In genomic region chr19:29251958-29252801, GRCm38 (mm10) we compare ENCODE assay signal across 7 mouse cellular contexts. TPM values are rescaled to one million over a fixed set of nuclear protein-coding genes. Genes with fewer than 3 reads are reported as not detected.
A peak's percentile ranks its signal among the peaks of the same experiment; 100 is the strongest.
DNase-seq lines count a peak whose midpoint lies in the region; ATAC-seq and TF ChIP-seq lines count a peak whose summit lies in the region.

No protein-coding gene starts in this region.

- H3K9ac ChIP-seq in forebrain, embryonic 15.5 days (replicated peaks), result peak overlapping the region; percentile 97
- H3K9ac ChIP-seq in lung, embryonic 16.5 days (ENCODE audit: low read length), result peak overlapping the region; percentile 98

- no peaks in the 10 kb centered on the region; the same call in 1 of the 2 replicates for H3K4me1 ChIP-seq in bone marrow, adult 2 months (ENCODE audit: control insufficient read depth, insufficient read depth, low read length)
- peaks cover 65% of the 10 kb centered on the region for H3K4me1 ChIP-seq in forebrain, embryonic 15.5 days
- peaks cover 19% of the 10 kb centered on the region for H3K4me1 ChIP-seq in lung, embryonic 16.5 days (replicated peaks; ENCODE audit: control insufficient read depth, insufficient read depth, low read length)

- DNase-seq in ovary, postnatal 36 days (ENCODE audit: low spot score), result peak; percentile 24
- DNase-seq in ovary, postnatal 14 days (ENCODE audit: low spot score), result no peak
- peak; percentile 44 for DNase-seq in kidney, adult 9 months
- peak; percentile 53 for DNase-seq in right cerebral cortex, postnatal 4 days

- H3K4me2 ChIP-seq in forebrain, embryonic 15.5 days (replicated peaks), result peak overlapping the region; percentile 55
- peak overlapping the region; percentile 91 for H3K4me2 ChIP-seq in lung, embryonic 16.5 days (ENCODE audit: low read depth, low read length)

- TF ChIP-seq POLR2A in bone marrow, adult 2 months (IDR thresholded peaks at IDR 0.05; ENCODE audit: borderline replicate concordance, control insufficient read depth, low read depth, low read length), result no peak

- no peaks in the 10 kb centered on the region for H3K27me3 ChIP-seq in forebrain, embryonic 15.5 days
- H3K27me3 ChIP-seq in lung, embryonic 16.5 days (ENCODE audit: control insufficient read depth, insufficient read depth, low read depth, low read length), result no peaks in the 10 kb centered on the region

- peak; percentile 68 for ATAC-seq in forebrain, embryonic 15.5 days (replicated peaks)
- peak; percentile 63 for ATAC-seq in lung, embryonic 16.5 days (ENCODE audit: low read depth)

- 1% methylated on average over 44 of the region's 44 CpGs for WGBS in bone marrow, adult 2 months
- under 1% methylated on average over 44 of the region's 44 CpGs for WGBS in forebrain, embryonic 15.5 days
- under 1% methylated on average over 37 of the region's 44 CpGs for WGBS in lung, embryonic 16.5 days

- H3K36me3 ChIP-seq in forebrain, embryonic 15.5 days, result no peaks in the 10 kb centered on the region
- no peaks in the 10 kb centered on the region for H3K36me3 ChIP-seq in lung, embryonic 16.5 days (ENCODE audit: control insufficient read depth, insufficient read depth, low read length)

- H3K9me3 ChIP-seq in forebrain, embryonic 15.5 days, result no peaks in the 10 kb centered on the region
- H3K9me3 ChIP-seq in lung, embryonic 16.5 days (ENCODE audit: control insufficient read depth, low read length), result no peaks in the 10 kb centered on the region

- TF ChIP-seq CTCF in bone marrow, adult 2 months (IDR thresholded peaks at IDR 0.05; ENCODE audit: control insufficient read depth, insufficient read depth, low read length), result no peak

- H3K4me3 ChIP-seq in bone marrow, adult 2 months (replicated peaks; ENCODE audit: control insufficient read depth, low read depth, low read length), result peak overlapping the region; percentile 91
- H3K4me3 ChIP-seq in forebrain, embryonic 15.5 days, result peak overlapping the region; percentile 86
- peak overlapping the region; percentile 88 for H3K4me3 ChIP-seq in lung, embryonic 16.5 days (ENCODE audit: low read length)

- H3K27ac ChIP-seq in bone marrow, adult 2 months (ENCODE audit: control insufficient read depth, insufficient read depth, low read depth, low read length, poor library complexity), result peak overlapping the region; percentile 99
- peak overlapping the region; percentile 98 for H3K27ac ChIP-seq in forebrain, embryonic 15.5 days (replicated peaks)
- H3K27ac ChIP-seq in lung, embryonic 16.5 days (ENCODE audit: low read length), result peak overlapping the region; percentile 96

RNA-seq across cellular contexts. Expression of gene Jak2, which starts 0.6 kb away (rescaled TPM):
- 13.6 and 21.3 TPM in 2 replicates for polyA plus RNA-seq in bone marrow, adult 2 months (2011; ENCODE audit: insufficient read depth, insufficient read length, low replicate concordance, missing spikeins)
- 19.2 and 19.8 TPM in 2 replicates for polyA plus RNA-seq in forebrain, embryonic 15.5 days (2015; fragmentation: Nextera tagmentation; extraction: Ambion mirVana)
- 3.8 and 4.4 TPM in 2 replicates for polyA plus RNA-seq in lung, embryonic 16.5 days (2015; fragmentation: Nextera tagmentation; extraction: Ambion mirVana)
